Comparison of ENCODE assay signal across 9 mouse cellular contexts in the genomic region with DNA sequence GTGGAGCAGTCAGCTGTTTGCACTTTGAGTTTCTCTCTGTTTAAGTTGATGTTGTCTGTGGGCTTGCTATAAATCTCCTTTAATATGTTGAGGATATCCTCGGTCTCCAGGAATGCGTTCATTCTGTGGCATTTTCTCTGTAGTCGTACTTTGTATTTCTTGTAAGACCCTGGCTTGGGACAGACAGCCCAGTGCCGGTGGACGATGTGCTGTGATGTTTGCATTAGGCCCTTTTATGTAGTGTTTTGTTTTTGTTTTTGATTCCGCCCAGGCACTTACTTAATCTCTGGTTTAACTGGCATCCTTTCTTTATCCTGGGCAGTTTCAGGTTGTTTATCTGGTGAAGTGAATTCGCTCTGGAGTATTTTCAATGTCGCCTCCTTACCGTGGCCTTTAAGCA. TPM values are rescaled to one million over a fixed set of nuclear protein-coding genes. Genes with fewer than 3 reads are reported as not detected.
DNase-seq lines count a peak whose midpoint lies in the region; ATAC-seq and TF ChIP-seq lines count a peak whose summit lies in the region.
"Had no signal": no experiment of that assay in that cellular context is flagged by ENCODE, and none has a peak within 500 bp of the region (broad histone marks: within the 10 kb centered on the region; RNA-seq: fewer than 3 reads in every experiment).

No protein-coding gene starts in this region.

- peak overlapping the region; percentile 14 for H3K9ac ChIP-seq in heart, embryonic 15.5 days
- peak overlapping the region; percentile 41; the same call in 1 of the 2 replicates for H3K9ac ChIP-seq in liver, embryonic 14.5 days (replicated peaks)

- H3K4me3 ChIP-seq in heart, embryonic 15.5 days, result peak overlapping the region; percentile 8; the same call in 1 of the 2 replicates
- H3K4me3 ChIP-seq in thymus, adult 2 months (ENCODE audit: control insufficient read depth, insufficient read depth, low read length), result no peak overlapping the region
- H3K4me3 ChIP-seq in liver, embryonic 14.5 days (ENCODE audit: insufficient read depth in 1 of 2, low read depth in 2 of 2, low read length in 2 of 2), result no peak overlapping the region

- TF ChIP-seq CTCF in thymus, adult 2 months (IDR thresholded peaks at IDR 0.05; ENCODE audit: borderline replicate concordance, control insufficient read depth, extremely low read depth, insufficient read depth, low read length, poor library complexity), result no peak
- TF ChIP-seq CTCF in liver, embryonic 14.5 days (IDR thresholded peaks at IDR 0.05; ENCODE audit: low read depth), result no peak

- H3K36me3 ChIP-seq in heart, embryonic 15.5 days, result no peaks in the 10 kb centered on the region
- no peaks in the 10 kb centered on the region for H3K36me3 ChIP-seq in thymus, adult 2 months (ENCODE audit: control insufficient read depth, insufficient read depth, low read length)
- no peaks in the 10 kb centered on the region for H3K36me3 ChIP-seq in liver, embryonic 14.5 days (replicated peaks; ENCODE audit: control insufficient read depth, insufficient read depth, low read depth)

- H3K9me3 ChIP-seq in heart, embryonic 15.5 days (replicated peaks), result no peaks in the 10 kb centered on the region
- no peaks in the 10 kb centered on the region for H3K9me3 ChIP-seq in liver, embryonic 14.5 days (ENCODE audit: control insufficient read depth, low read length)

- 13% methylated on average over 9 of the region's 9 CpGs for WGBS in heart, embryonic 15.5 days
- WGBS in thymus, adult 2 months, result 54% methylated on average over 9 of the region's 9 CpGs
- WGBS in liver, embryonic 14.5 days (ENCODE audit: insufficient replicate concordance), result 40% methylated on average over 9 of the region's 9 CpGs

- TF ChIP-seq POLR2A in thymus, adult 2 months (IDR thresholded peaks at IDR 0.05; ENCODE audit: control insufficient read depth, extremely low read depth, insufficient read depth, low read length, poor library complexity), result no peak

- H3K4me1 ChIP-seq in heart, embryonic 15.5 days (replicated peaks), result peaks cover 55% of the 10 kb centered on the region
- peaks cover 26% of the 10 kb centered on the region for H3K4me1 ChIP-seq in thymus, adult 2 months (replicated peaks; ENCODE audit: control insufficient read depth, insufficient read depth, low read length)
- H3K4me1 ChIP-seq in liver, embryonic 14.5 days (replicated peaks; ENCODE audit: control insufficient read depth in 2 of 2, insufficient read depth in 2 of 2, low read length in 1 of 2), result peaks cover 43 to 45% of the 10 kb centered on the region in 2 experiments

- no peak for TF ChIP-seq EP300 in liver, embryonic 14.5 days (IDR thresholded peaks at IDR 0.05; ENCODE audit: low read depth)

- DNase-seq in heart, adult 8-10 months (ENCODE audit: low spot score), result no peak
- DNase-seq in thymus, adult 2 months, result no peak
- no peak for DNase-seq in thymus, adult 18-20 months
- no peak for DNase-seq in liver, embryonic 14.5 days (ENCODE audit: low read depth in 3 of 3, low spot score in 3 of 3)
- DNase-seq in right cerebral cortex, postnatal 4 days, result no peak
- no peak for DNase-seq in layer of hippocampus, adult 11-12 months (ENCODE audit: low spot score)
- DNase-seq: cerebellum, postnatal 10 days had no signal

- H3K27me3 ChIP-seq in heart, embryonic 15.5 days, result no peaks in the 10 kb centered on the region
- H3K27me3 ChIP-seq in thymus, adult 2 months (ENCODE audit: control insufficient read depth, insufficient read depth, low read length), result no peaks in the 10 kb centered on the region
- H3K27me3 ChIP-seq in liver, embryonic 14.5 days (ENCODE audit: control insufficient read depth, insufficient read depth, low read length), result no peaks in the 10 kb centered on the region

- H3K27ac ChIP-seq in heart, embryonic 15.5 days, result peak overlapping the region; percentile 95
- peak overlapping the region; percentile 77 for H3K27ac ChIP-seq in thymus, adult 2 months (ENCODE audit: control insufficient read depth, insufficient read depth, low read length)
- peak overlapping the region; percentile 36 for H3K27ac ChIP-seq in liver, embryonic 14.5 days

- H3K4me2 ChIP-seq in heart, embryonic 15.5 days, result peak overlapping the region; percentile 56
- H3K4me2 ChIP-seq in liver, embryonic 14.5 days (ENCODE audit: low read depth), result peak overlapping the region; percentile 61

- ATAC-seq in heart, embryonic 15.5 days (replicated peaks; ENCODE audit: insufficient number of reproducible peaks, insufficient read depth, low FRiP score, low read depth), result no peak
- ATAC-seq in liver, embryonic 14.5 days (ENCODE audit: insufficient read depth), result no peak
- no peak for ATAC-seq in megakaryocyte-erythroid progenitor cell, adult 5-6 weeks (replicated peaks; ENCODE audit: low FRiP score, low TSS enrichment, poor library complexity, severe bottlenecking)

RNA-seq across cellular contexts. Expression of gene Ccdc6, which starts 22.5 kb away (rescaled TPM):
- 13.8 and 15.7 TPM in 2 replicates for polyA plus RNA-seq in heart, embryonic 15.5 days (2015; fragmentation: Nextera tagmentation; extraction: Ambion mirVana)
- total RNA-seq in heart, adult 8-10 months (2022), result 10 to 100 TPM; 23.3 to 28.6 (median 24.9) TPM
- polyA plus RNA-seq in thymus, adult 2 months (2012; rRNA removed), result 45.5 and 48.0 TPM in 2 replicates
- 6.7 and 8.3 TPM in 2 replicates for polyA plus RNA-seq in liver, embryonic 14.5 days (2012; rRNA removed)
- polyA plus RNA-seq in liver, embryonic 14.5 days (2014; fragmentation: Nextera tagmentation; extraction: Ambion mirVana), result 9.5 and 10.7 TPM in 2 replicates
- total RNA-seq in megakaryocyte-erythroid progenitor cell, adult 5-6 weeks (2014; fragmentation: Nextera tagmentation), result 48.6 and 59.4 TPM in 2 replicates
- total RNA-seq in megakaryocyte-erythroid progenitor cell, adult 5-6 weeks (2017), result 22.7 and 29.6 TPM in 2 replicates

Comparison
In these comparisons a context has a peak if more than half of its experiments do, and no peak if none do; other contexts are left out.
1. H3K27ac ChIP-seq: peak in every context shown above with its lines; median percentile 95 in heart, embryonic 15.5 days; 77 in thymus, adult 2 months; 36 in liver, embryonic 14.5 days.